In genomic region chr10:29338355-29339056, GRCm38 (mm10) we compare ENCODE assay signal across 9 mouse cellular contexts. TPM values are rescaled to one million over a fixed set of nuclear protein-coding genes. Genes with fewer than 3 reads are reported as not detected.
DNase-seq lines count a peak whose midpoint lies in the region; ATAC-seq and TF ChIP-seq lines count a peak whose summit lies in the region.
"Had no signal": no experiment of that assay in that cellular context is flagged by ENCODE, and none has a peak within 500 bp of the region (broad histone marks: within the 10 kb centered on the region; RNA-seq: fewer than 3 reads in every experiment).

No protein-coding gene starts in this region.

- H3K4me3 ChIP-seq in neural tube, embryonic 11.5 days (ENCODE audit: low read depth, low read length): no peak overlapping the region
- H3K4me3 ChIP-seq: heart, embryonic 13.5 days had no signal

- no peak overlapping the region for H3K4me2 ChIP-seq in neural tube, embryonic 11.5 days (ENCODE audit: low read depth)
- H3K4me2 ChIP-seq: heart, embryonic 13.5 days had no signal

- intact Hi-C loops in left cerebral cortex, postnatal 36 days (cut with DNase I): loop anchor here (5.0 kb wide), 1 partner anchor 251 kb away; no protein-coding TSS in a partner anchor

- no peaks in the 10 kb centered on the region for H3K9me3 ChIP-seq in neural tube, embryonic 11.5 days (ENCODE audit: control insufficient read depth, low read length)
- H3K9me3 ChIP-seq: heart, embryonic 13.5 days had no signal

- TF ChIP-seq POLR2A in brain, embryonic 14.5 days (IDR thresholded peaks at IDR 0.05; ENCODE audit: borderline replicate concordance, extremely low read depth, insufficient read depth, insufficient read length, poor library complexity, severe bottlenecking): no peak

- WGBS in neural tube, embryonic 11.5 days: 55% methylated on average over 4 of the region's 4 CpGs

- H3K27ac ChIP-seq in neural tube, embryonic 11.5 days (ENCODE audit: low read depth, low read length): no peak overlapping the region
- H3K27ac ChIP-seq: heart, embryonic 13.5 days had no signal

- no peaks in the 10 kb centered on the region for H3K4me1 ChIP-seq in neural tube, embryonic 11.5 days (ENCODE audit: control insufficient read depth, insufficient read depth, low read length)

- H3K9ac ChIP-seq in neural tube, embryonic 11.5 days (ENCODE audit: low read length): no peak overlapping the region
- H3K9ac ChIP-seq: heart, embryonic 13.5 days had no signal

- no peaks in the 10 kb centered on the region for H3K27me3 ChIP-seq in neural tube, embryonic 11.5 days (ENCODE audit: control insufficient read depth, insufficient read depth, low read length)
- H3K27me3 ChIP-seq: heart, embryonic 13.5 days had no signal

- DNase-seq in urinary bladder, postnatal 14 days (ENCODE audit: low spot score): peak; percentile 66
- DNase-seq in urinary bladder, postnatal 4 days (ENCODE audit: low spot score in 2 of 2): no peak
- peak; percentile 75 for DNase-seq in brain, embryonic 14.5 days (ENCODE audit: low read depth)
- peak; percentile 51 for DNase-seq in fibroblast of lung, adult 2 months (ENCODE audit: low read depth)
- DNase-seq in left cerebral cortex, postnatal 36 days (ENCODE audit: low spot score in 2 of 2): peak; percentile 35 to 64
- DNase-seq in neural tube, embryonic 11.5 days (ENCODE audit: low spot score): peak; percentile 76
- peak; percentile 66 for DNase-seq in thymus, postnatal 14 days

- peak; percentile 68; the same call in 1 of the 2 replicates for TF ChIP-seq CTCF in brain, embryonic 14.5 days (IDR thresholded peaks at IDR 0.05; ENCODE audit: borderline replicate concordance, extremely low read depth, insufficient read depth, insufficient read length)

- peak; percentile 95 for ATAC-seq in inflammation-experienced regulatory T-cells, adult 6 months
- ATAC-seq in neural tube, embryonic 11.5 days (ENCODE audit: insufficient read depth, low FRiP score, low TSS enrichment): peak; percentile 28; the same call in 1 of the 2 replicates

- no peaks in the 10 kb centered on the region for H3K36me3 ChIP-seq in neural tube, embryonic 11.5 days (ENCODE audit: control insufficient read depth, insufficient read depth, low read length)

RNA-seq across cellular contexts. Expression of gene Rnf146, which starts 23.7 kb away (rescaled TPM):
- polyA plus RNA-seq in brain, embryonic 14.5 days (2012; rRNA removed): 80.3 and 93.8 TPM in 2 replicates
- polyA plus RNA-seq in inflammation-experienced regulatory T-cells, adult 6 months (2017; shearing (Covaris generic)): 10 to 100 TPM; 57.6 to 69.4 (median 67.7) TPM
- total RNA-seq in left cerebral cortex, postnatal 36 days (2021): 10 to 100 TPM; 83.1 to 89.6 TPM
- 66.5 and 75.4 TPM in 2 replicates for polyA plus RNA-seq in neural tube, embryonic 11.5 days (2014; fragmentation: Nextera tagmentation; extraction: Ambion mirVana)

RNA-seq across cellular contexts. Expression of gene Echdc1, which starts 25.5 kb away (rescaled TPM):
- 9.4 and 13.5 TPM in 2 replicates for polyA plus RNA-seq in brain, embryonic 14.5 days (2012; rRNA removed)
- 10 to 100 TPM; 27.4 to 38.1 (median 28.4) TPM for polyA plus RNA-seq in inflammation-experienced regulatory T-cells, adult 6 months (2017; shearing (Covaris generic))
- total RNA-seq in left cerebral cortex, postnatal 36 days (2021): 10 to 100 TPM; 25.9 to 31.4 TPM
- polyA plus RNA-seq in neural tube, embryonic 11.5 days (2014; fragmentation: Nextera tagmentation; extraction: Ambion mirVana): 24.8 and 32.0 TPM in 2 replicates

Comparison
In these comparisons a context has a peak if more than half of its experiments do, and no peak if none do; other contexts are left out.
1. DNase-seq: peak in urinary bladder, postnatal 14 days (single experiment), brain, embryonic 14.5 days (single experiment), fibroblast of lung, adult 2 months (single experiment), left cerebral cortex, postnatal 36 days (2 of 2), neural tube, embryonic 11.5 days (single experiment) and thymus, postnatal 14 days (single experiment); none in urinary bladder, postnatal 4 days (0 of 2).